Mouse (Mus musculus): ENCODE measurements around the gene 3110018I06Rik. TPM values are rescaled to one million over a fixed set of nuclear protein-coding genes. Genes with fewer than 3 reads are reported as not detected.

The 3110018I06Rik gene
- polyA plus RNA-seq, 1 experiment from 2014 or later, result not detected

- WGBS, result 92% methylated on average over 7 of the region's 7 CpGs
- no peaks in the 10 kb centered on the region for H3K4me1 ChIP-seq (ENCODE audit: control insufficient read depth in 2 of 2, insufficient read depth in 2 of 2, low read length in 2 of 2)
- ATAC-seq (ENCODE audit: insufficient number of reproducible peaks, insufficient read depth, low FRiP score, low read depth), result no peak
- no peaks in the 10 kb centered on the region for H3K9me3 ChIP-seq (ENCODE audit: control insufficient read depth, low read length)
- no peak overlapping the region for H3K4me3 ChIP-seq (ENCODE audit: control insufficient read depth in 1 of 2, insufficient read depth in 1 of 2, low read depth in 1 of 2, low read length in 2 of 2)
- H3K9ac ChIP-seq (ENCODE audit: low read length), result no peak overlapping the region
- no peaks in the 10 kb centered on the region for H3K27me3 ChIP-seq (ENCODE audit: control insufficient read depth, insufficient read depth, low read length)
- no peaks in the 10 kb centered on the region for H3K36me3 ChIP-seq (ENCODE audit: control insufficient read depth, insufficient read depth, low read length)
- H3K27ac ChIP-seq (replicated peaks in 1 of 2; ENCODE audit: control insufficient read depth in 1 of 2, insufficient read depth in 1 of 2, low read depth in 2 of 2, low read length in 2 of 2), result no peak overlapping the region
- H3K4me2 ChIP-seq (ENCODE audit: low read length), result no peak overlapping the region
Measured at GRCm38 (mm10) chr12:107532871-107533270, 44.4 kb downstream of the 3110018I06Rik start.
